Mouse (Mus musculus) neutrophil, adult 83 days (primary cell): Measurements from ENCODE around the gene Tril. TPM values are rescaled to one million over a fixed set of nuclear protein-coding genes. Genes with fewer than 3 reads are reported as not detected.

ENCODE experiments used
- total RNA-seq, 2 experiments: library from RNA; stranded (reverse); gene quantifications; one replicate each; pipeline ENCODE4 v1.2.4; 2023

The Tril gene
- total RNA-seq = not detected

DNA sequence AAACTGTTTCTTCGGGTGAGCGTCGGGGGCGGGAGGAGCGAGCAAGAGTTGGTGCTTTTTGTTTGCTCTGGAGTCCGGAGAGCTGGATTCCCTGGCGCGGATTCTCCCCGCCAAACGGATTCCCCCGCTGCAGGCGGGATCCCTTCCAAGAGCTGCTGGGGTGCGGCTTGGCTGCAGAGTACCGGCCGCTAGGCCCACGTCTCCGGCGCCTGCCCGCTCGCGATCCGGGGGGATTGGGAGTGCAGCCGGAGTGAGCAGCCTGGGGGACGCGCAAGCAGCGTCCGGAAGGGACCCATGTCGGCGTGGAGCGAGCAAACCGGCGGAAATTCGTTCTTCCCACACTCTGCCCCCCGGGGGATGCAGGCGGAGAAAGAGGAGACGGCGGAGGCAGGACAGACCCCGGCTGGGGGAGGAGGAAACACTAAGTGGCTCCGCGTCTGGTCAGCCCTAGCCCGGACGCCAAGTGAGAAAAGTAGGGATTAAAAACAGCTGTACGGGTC is at the start of gene Tril:
TSS of gene Tril (minus strand) at position 345 of the 500 bp plus-strand sequence.

Other genes starting within 250 kb of the Tril start
- not detected for gene Cpvl, start 157.8 kb upstream of the Tril start, total RNA-seq
- gene Chn2, start 218.7 kb upstream of the Tril start, total RNA-seq = 1 to 10 TPM; 5.2 to 8.7 TPM